Mouse (Mus musculus) stomach, embryonic 15.5 days (tissue): ENCODE measurements around the gene Cers6. TPM values are rescaled to one million over a fixed set of nuclear protein-coding genes. Genes with fewer than 3 reads are reported as not detected.
A peak's percentile ranks its signal among the peaks of the same experiment; 100 is the strongest.

ENCODE experiments used
- ATAC-seq: fragments of 200-750 bp; cut with Nextera tagmentation; 2 replicates; pipeline ENCODE4 v1.8.0; 2017; ENCODE audit warnings: low read depth, moderate number of reproducible peaks, moderate TSS enrichment; ENCODE audit not compliant: insufficient read depth, low FRiP score
- H3K27ac ChIP-seq: fragments of 300-500 bp; sonication (generic); 2 replicates; pipeline ENCODE4 v1.5.1; 2015; ENCODE audit warnings: mild to moderate bottlenecking, inconsistent platforms
- H3K27me3 ChIP-seq: fragments of 300-500 bp; sonication (generic); replicated peaks from 2 replicates; pipeline ENCODE4 v1.6.1; 2015; ENCODE audit warnings: inconsistent platforms
- H3K36me3 ChIP-seq: fragments of 300-500 bp; sonication (generic); 2 replicates; pipeline ENCODE4 v1.6.1; 2015; ENCODE audit warnings: inconsistent platforms
- H3K4me1 ChIP-seq: fragments of 300-500 bp; sonication (generic); 2 replicates; pipeline ENCODE4 v1.6.1; 2015; ENCODE audit warnings: inconsistent platforms
- H3K4me2 ChIP-seq: fragments of 300-500 bp; sonication (generic); 2 replicates; pipeline ENCODE4 v1.6.1; 2015; ENCODE audit warnings: mild to moderate bottlenecking, inconsistent platforms
- H3K4me3 ChIP-seq: fragments of 300-500 bp; sonication (generic); replicated peaks from 2 replicates; pipeline ENCODE4 v1.5.1; 2015; ENCODE audit warnings: inconsistent platforms
- H3K9ac ChIP-seq: fragments of 300-500 bp; sonication (generic); 2 replicates; pipeline ENCODE4 v1.6.1; 2015; ENCODE audit warnings: inconsistent platforms
- H3K9me3 ChIP-seq: fragments of 300-500 bp; sonication (generic); 2 replicates; pipeline ENCODE4 v1.6.1; 2016; ENCODE audit warnings: inconsistent platforms
- WGBS: fragments of 180-500 bp; shearing (Covaris S2); methylation state at CpG from one replicate; pipeline ENCODE4 v1.1.7; 2015; 5-methylcytosine and 5-hydroxymethylcytosine counted together
- polyA plus RNA-seq: library from polyadenylated mRNA; unstranded; fragments of >200 nt; fragmentation: Nextera tagmentation; extraction: Ambion mirVana; gene quantifications from 2 replicates; pipeline ENCODE4 v1.2.1, GENCODE M21; 2015

Gene Cers6
- polyA plus RNA-seq, 1 experiment from 2014 or later: 25.7 TPM

DNA sequence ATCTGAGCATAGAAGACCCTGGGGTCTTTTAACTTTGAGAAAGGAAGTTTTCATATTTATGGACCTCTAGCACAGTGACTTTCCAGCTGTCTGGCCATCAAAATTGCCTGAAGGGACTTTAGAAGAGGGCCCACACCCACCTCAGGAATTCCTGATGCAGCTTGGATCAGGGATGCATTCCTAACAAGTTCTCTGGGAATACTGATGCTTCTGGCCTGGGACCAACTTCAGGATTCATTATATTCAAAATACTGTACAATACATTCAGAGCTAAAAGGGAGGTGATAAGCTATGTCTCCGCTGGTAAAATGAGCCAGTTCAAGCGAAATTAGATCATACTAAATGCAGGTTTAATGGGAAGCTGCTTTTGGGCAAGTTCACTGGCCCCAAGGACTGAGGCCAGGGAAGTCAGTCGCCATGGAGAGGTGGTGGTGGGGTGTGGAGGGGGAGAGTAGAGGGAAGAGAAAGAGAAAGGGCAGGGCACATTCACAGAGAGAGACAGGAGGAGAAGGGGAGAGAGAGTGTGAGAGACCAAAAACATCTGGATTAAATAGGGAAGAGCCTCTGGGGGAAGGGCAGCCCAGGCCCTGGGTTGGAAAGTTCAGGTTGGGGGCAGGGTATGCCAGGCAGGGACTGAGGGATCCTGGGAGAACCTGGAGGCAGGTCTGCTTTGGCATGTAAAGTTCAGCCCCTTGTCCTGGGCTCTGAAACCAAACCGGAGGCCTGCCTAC lies 24.7 kb downstream of the Cers6 start:
- no peaks in the 10 kb centered on the region for H3K9me3 ChIP-seq
- 0 out of 2 replicates have a peak, but pooled peaks have one; percentile 35 for ATAC-seq
- no peak overlapping the region for H3K27ac ChIP-seq
- no peak overlapping the region for H3K4me3 ChIP-seq
- no peak overlapping the region for H3K9ac ChIP-seq
- no peak overlapping the region for H3K4me2 ChIP-seq
- H3K36me3 ChIP-seq: no peaks in the 10 kb centered on the region
- no peaks in the 10 kb centered on the region for H3K27me3 ChIP-seq
- H3K4me1 ChIP-seq: peaks cover 4% of the 10 kb centered on the region; the same call in 1 of the 2 replicates
- WGBS: 37% methylated on average over 4 of the region's 4 CpGs

DNA sequence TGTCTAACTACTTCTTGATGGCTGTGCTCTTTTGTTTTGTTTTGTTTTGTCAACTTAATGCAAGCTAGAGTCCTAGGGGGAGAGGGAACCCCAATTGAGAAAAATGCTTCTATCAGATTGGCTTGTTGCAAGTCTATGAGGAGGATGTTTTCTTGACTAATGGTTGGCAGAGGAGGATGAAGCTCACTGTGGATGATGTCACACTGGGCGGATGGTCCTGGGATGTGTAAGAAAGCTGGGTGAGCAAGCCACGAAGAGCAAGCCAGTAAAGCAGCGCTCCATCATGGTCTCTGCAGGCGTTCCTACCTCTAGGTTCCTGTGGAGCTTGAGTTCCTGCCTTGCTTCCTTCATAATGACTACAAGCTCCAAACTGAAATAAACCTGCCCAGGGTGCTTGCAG lies 25.4 kb downstream of the Cers6 start:
- no peak for ATAC-seq
- 91% methylated on average over 4 of the region's 4 CpGs for WGBS

DNA sequence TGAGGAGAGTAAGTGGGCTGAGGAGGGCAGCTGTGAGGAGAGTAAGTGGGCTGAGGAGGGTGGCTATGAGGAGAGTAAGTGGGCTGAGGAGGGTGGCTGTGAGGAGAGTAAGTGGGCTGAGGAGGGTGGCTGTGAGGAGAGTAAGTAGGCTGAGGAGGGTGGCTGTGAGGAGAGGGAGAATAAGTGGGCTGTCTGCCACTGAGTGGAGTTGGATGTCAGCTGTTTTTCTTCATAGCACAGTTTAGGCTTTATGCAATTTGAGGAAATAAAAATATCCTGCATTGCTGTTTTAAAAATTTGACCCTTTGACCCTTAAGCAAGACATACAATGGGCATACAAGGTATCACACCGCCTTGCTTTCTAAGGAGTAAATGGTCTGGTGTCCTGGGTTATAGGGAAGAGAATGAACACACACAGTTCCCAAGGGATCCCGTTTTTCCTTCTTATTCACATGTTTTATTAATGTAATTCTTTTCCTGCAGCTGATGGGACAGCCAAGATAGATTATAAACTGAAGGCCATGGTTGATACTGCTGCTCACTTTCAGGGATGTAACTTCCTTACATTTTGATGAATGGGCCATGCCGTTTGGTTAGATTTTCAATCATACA lies 27.0 kb downstream of the Cers6 start:
- H3K4me2 ChIP-seq: no peak overlapping the region
- 42% methylated on average over 3 of the region's 3 CpGs for WGBS
- peak overlapping the region; percentile 40; the same call in 1 of the 2 replicates for H3K27ac ChIP-seq
- H3K4me3 ChIP-seq: no peak overlapping the region
- H3K4me1 ChIP-seq: peaks cover 4% of the 10 kb centered on the region; the same call in 1 of the 2 replicates
- no peak overlapping the region for H3K9ac ChIP-seq
- H3K27me3 ChIP-seq: no peaks in the 10 kb centered on the region
- H3K9me3 ChIP-seq: no peaks in the 10 kb centered on the region
- no peak; the same call in 1 of the 2 replicates for ATAC-seq
- no peaks in the 10 kb centered on the region for H3K36me3 ChIP-seq

More for the DNA sequence above, 25.4 kb downstream of the Cers6 start:
- no peaks in the 10 kb centered on the region for H3K27me3 ChIP-seq
- no peaks in the 10 kb centered on the region for H3K9me3 ChIP-seq
- H3K4me2 ChIP-seq: no peak overlapping the region
- H3K27ac ChIP-seq: no peak overlapping the region
- H3K36me3 ChIP-seq: no peaks in the 10 kb centered on the region
- no peak overlapping the region for H3K9ac ChIP-seq
- no peak overlapping the region for H3K4me3 ChIP-seq
- peaks cover 4% of the 10 kb centered on the region; the same call in 1 of the 2 replicates for H3K4me1 ChIP-seq

DNA sequence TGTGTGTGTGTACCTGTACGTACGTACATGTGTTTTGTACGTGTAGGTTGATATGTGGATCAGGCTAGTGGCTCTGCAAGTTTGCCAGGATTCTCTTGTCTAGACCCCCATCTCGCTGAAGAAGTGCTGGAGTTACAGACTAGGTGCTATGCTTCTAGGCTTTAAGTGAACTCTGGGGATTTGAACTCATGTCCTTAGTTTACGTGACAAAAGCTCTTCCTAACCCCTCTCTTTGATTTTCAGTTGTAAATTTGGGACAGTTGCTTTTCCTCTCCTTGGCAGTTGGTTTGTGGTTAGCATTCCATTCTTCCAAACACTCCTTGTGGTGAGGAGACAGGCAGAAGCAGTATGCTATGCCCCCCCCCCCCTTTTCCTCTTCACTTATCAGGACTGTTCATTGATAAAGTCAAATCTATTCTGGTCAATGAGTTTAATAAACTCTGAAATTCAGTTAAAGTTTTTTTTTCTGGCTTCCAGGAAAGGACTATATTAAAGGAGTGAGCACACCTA lies 28.5 kb downstream of the Cers6 start:
- 81% methylated on average over 5 of the region's 5 CpGs for WGBS
- ATAC-seq: no peak
- Histone ChIP-seq H3K27ac (no peak overlapping the region), H3K27me3 (no peaks in the 10 kb centered on the region), H3K9me3 (no peaks in the 10 kb centered on the region), H3K4me1 (peaks cover 4% of the 10 kb centered on the region; the same call in 1 of the 2 replicates), H3K4me3 (no peak overlapping the region), H3K36me3 (no peaks in the 10 kb centered on the region), H3K9ac (no peak overlapping the region), H3K4me2 (no peak overlapping the region)

GRCm38 (mm10) chr2:68892476-68892875 lies 31.2 kb downstream of the Cers6 start:
- Histone ChIP-seq H3K27ac (no peak overlapping the region), H3K9ac (no peak overlapping the region), H3K36me3 (no peaks in the 10 kb centered on the region), H3K4me1 (peaks cover 4% of the 10 kb centered on the region; the same call in 1 of the 2 replicates), H3K4me2 (no peak overlapping the region), H3K9me3 (no peaks in the 10 kb centered on the region), H3K4me3 (no peak overlapping the region), H3K27me3 (no peaks in the 10 kb centered on the region)
- no peak for ATAC-seq
- WGBS: 91% methylated on average over 4 of the region's 4 CpGs

DNA sequence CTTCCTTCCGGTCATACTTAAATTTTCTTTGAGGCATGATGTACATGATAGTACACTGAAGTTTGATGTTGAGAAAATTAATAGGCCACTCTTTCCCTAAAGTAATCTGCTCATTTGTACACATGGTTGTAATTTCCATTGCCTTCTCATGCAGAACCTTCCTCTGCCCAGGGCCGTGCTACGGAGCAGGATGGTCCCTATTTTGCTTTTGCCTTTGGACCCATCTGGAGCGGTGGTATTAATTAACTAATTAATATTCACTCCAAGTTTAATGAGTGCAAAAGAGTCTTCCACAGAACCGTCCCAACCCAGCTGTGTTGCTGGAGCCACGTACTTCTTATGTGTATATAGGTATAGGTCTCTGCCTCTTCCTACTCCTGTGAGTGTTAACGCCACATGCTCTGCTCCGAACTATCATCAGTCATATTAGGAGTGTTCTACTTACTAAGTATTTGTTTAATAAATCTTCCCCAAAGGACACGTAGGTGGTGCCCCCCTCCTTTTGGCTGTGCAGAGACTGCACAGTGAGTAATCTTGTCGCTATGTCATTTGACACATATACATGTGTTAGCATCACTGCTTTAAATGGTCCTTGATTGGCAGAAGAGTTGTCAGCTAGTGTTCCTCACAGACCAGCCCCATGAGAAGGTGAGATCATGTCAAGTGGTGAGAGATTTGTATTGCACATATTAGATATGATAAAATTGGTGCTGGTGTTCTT lies 34.0 kb downstream of the Cers6 start:
- H3K9me3 ChIP-seq: no peaks in the 10 kb centered on the region
- H3K4me1 ChIP-seq: no peaks in the 10 kb centered on the region
- H3K27me3 ChIP-seq: no peaks in the 10 kb centered on the region
- 79% methylated on average over 10 of the region's 10 CpGs for WGBS
- H3K9ac ChIP-seq: no peak overlapping the region
- H3K4me2 ChIP-seq: no peak overlapping the region
- H3K36me3 ChIP-seq: no peaks in the 10 kb centered on the region
- no peak overlapping the region for H3K4me3 ChIP-seq
- ATAC-seq: no peak
- H3K27ac ChIP-seq: no peak overlapping the region

GRCm38 (mm10) chr2:68896196-68896595 lies 35.0 kb downstream of the Cers6 start:
- Histone ChIP-seq H3K4me2 (no peak overlapping the region), H3K36me3 (no peaks in the 10 kb centered on the region), H3K27me3 (no peaks in the 10 kb centered on the region), H3K4me3 (no peak overlapping the region), H3K4me1 (no peaks in the 10 kb centered on the region), H3K27ac (no peak overlapping the region), H3K9ac (no peak overlapping the region), H3K9me3 (no peaks in the 10 kb centered on the region)
- ATAC-seq: no peak
- WGBS: 69% methylated on average over 4 of the region's 4 CpGs

DNA sequence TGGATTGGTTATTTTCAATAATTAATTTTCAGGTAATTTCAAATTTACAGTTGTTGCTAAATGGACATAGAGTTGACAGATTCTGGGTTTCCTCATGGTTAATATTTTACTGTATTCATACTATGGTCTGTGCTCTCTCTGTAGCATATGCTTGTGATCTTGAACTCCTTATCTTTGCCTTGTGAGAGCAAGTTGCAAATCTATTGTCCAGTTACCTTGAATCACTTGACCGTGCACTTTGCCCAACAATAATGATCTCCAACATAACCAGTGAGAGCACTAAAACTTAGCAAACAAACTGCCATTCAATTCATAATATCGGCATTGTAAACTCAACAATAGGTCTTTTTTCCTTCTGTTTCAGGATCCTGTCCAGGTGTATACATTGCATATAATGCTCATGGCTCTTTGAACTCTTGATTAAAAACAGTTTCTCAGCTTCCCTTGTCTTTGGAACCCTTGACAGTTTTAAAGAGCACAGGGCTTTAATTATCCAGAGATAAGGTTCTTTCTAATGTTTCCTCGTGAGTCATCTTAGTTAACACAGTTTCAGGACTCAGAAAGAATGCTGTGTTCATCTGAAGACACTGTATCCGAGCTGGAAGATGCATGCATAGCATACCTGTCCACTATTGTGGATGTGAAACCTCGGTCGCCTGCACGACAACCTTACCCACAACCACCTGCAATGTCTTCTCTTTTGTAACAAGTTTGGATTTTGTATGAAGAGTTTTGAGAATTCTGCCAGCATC lies 38.7 kb downstream of the Cers6 start:
- Histone ChIP-seq H3K27ac (peak overlapping the region; percentile 23), H3K4me2 (no peak overlapping the region)
- ATAC-seq: peak; percentile 44; the same call in 1 of the 2 replicates

GRCm38 (mm10) chr2:68900640-68901378 lies 39.6 kb downstream of the Cers6 start:
- Histone ChIP-seq H3K27me3 (no peaks in the 10 kb centered on the region), H3K9ac (no peak overlapping the region), H3K4me2 (no peak overlapping the region), H3K4me1 (no peaks in the 10 kb centered on the region), H3K4me3 (no peak overlapping the region), H3K36me3 (no peaks in the 10 kb centered on the region), H3K27ac (peak overlapping the region; percentile 23), H3K9me3 (no peaks in the 10 kb centered on the region)
- ATAC-seq: no peak
- WGBS: 48% methylated on average over 9 of the region's 9 CpGs

More for the DNA sequence above, 38.7 kb downstream of the Cers6 start:
- no peak overlapping the region for H3K9ac ChIP-seq
- H3K9me3 ChIP-seq: no peaks in the 10 kb centered on the region
- H3K27me3 ChIP-seq: no peaks in the 10 kb centered on the region
- WGBS: 68% methylated on average over 7 of the region's 7 CpGs
- no peak overlapping the region for H3K4me3 ChIP-seq
- no peaks in the 10 kb centered on the region for H3K4me1 ChIP-seq
- H3K36me3 ChIP-seq: no peaks in the 10 kb centered on the region

DNA sequence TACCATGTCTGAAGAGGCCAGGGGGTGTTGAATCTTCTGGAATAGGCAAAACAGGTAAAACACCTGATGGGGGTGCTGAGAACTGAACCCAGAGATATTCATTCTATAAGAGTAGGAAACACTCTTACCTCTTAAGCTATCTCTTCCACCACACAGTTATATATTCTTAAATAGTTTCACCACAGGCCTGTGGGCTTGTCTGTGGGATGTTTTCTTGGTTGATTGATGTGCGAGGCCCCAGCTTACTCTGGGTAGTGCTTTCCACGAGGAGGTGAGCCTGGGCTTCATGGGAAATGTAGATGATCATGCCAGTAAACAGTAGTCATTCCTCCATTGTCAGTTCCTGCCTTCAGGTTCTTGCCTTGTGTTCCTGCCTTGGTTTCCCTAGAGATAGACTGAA lies 40.5 kb downstream of the Cers6 start:
- 68% methylated on average over 2 of the region's 2 CpGs for WGBS
- ATAC-seq: no peak
- Histone ChIP-seq H3K9ac (no peak overlapping the region), H3K27me3 (no peaks in the 10 kb centered on the region), H3K4me3 (no peak overlapping the region), H3K4me1 (no peaks in the 10 kb centered on the region), H3K36me3 (no peaks in the 10 kb centered on the region), H3K27ac (no peak overlapping the region), H3K9me3 (no peaks in the 10 kb centered on the region), H3K4me2 (no peak overlapping the region)

DNA sequence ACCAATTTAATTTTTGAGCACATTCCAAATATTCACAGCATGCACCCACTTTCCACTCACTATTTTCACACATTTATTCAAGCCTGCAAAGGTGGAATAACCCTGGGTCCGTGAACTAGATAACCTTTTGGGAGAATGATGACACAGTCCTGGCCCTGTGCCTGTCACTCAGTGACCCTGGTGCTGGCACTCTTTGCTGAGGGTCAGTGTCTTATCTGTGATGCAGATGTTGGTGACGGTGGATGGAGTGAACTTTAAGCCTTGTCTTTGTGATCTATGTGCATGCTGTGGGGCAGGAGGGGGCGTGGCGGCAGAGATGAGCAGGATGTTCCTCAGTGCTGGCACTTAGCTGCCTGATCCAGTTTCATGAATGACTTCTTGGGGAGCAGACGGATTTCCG lies 41.3 kb downstream of the Cers6 start:
- Histone ChIP-seq H3K4me2 (no peak overlapping the region), H3K27ac (no peak overlapping the region), H3K36me3 (no peaks in the 10 kb centered on the region), H3K9ac (no peak overlapping the region), H3K4me3 (no peak overlapping the region), H3K4me1 (no peaks in the 10 kb centered on the region), H3K9me3 (no peaks in the 10 kb centered on the region), H3K27me3 (no peaks in the 10 kb centered on the region)
- ATAC-seq: no peak
- WGBS: 70% methylated on average over 6 of the region's 6 CpGs
